Mouse (Mus musculus): ENCODE data around the gene Nubpl.

GRCm38 (mm10) chr12:52132256-52132655 is 34.7 kb downstream of the Nubpl start:
- TF ChIP-seq CTCF (IDR thresholded peaks at IDR 0.05; ENCODE audit: extremely low read depth, insufficient read depth, low read length) = no peak
- TF ChIP-seq POLR2A (IDR thresholded peaks at IDR 0.05; ENCODE audit: extremely low read depth, insufficient read depth, low read length) = no peak
